24 mouse cellular contexts compared by ENCODE assay signal in genomic region chr11:112609277-112609676, GRCm38 (mm10).
DNase-seq lines count a peak whose midpoint lies in the region; ATAC-seq lines count a peak whose summit lies in the region.
"Had no signal": no experiment of that assay in that cellular context is flagged by ENCODE, and none has a peak within 500 bp of the region (broad histone marks: within the 10 kb centered on the region; RNA-seq: fewer than 3 reads in every experiment).

No protein-coding gene starts in this region.

- H3K36me3 ChIP-seq in midbrain, embryonic 13.5 days, result no peaks in the 10 kb centered on the region
- H3K36me3 ChIP-seq: embryonic facial prominence, embryonic 10.5 days; embryonic facial prominence, embryonic 12.5 days; forebrain, embryonic 15.5 days had no signal

- H3K9me3 ChIP-seq in midbrain, embryonic 13.5 days, result no peaks in the 10 kb centered on the region
- H3K9me3 ChIP-seq: embryonic facial prominence, embryonic 10.5 days; embryonic facial prominence, embryonic 12.5 days; forebrain, embryonic 13.5 days; forebrain, embryonic 15.5 days had no signal

- H3K27me3 ChIP-seq in midbrain, embryonic 13.5 days, result no peaks in the 10 kb centered on the region
- H3K27me3 ChIP-seq: CH12.LX; embryonic facial prominence, embryonic 12.5 days; forebrain, embryonic 13.5 days; forebrain, embryonic 15.5 days had no signal

- H3K9ac ChIP-seq in midbrain, embryonic 13.5 days (replicated peaks), result no peak overlapping the region
- H3K9ac ChIP-seq: embryonic facial prominence, embryonic 12.5 days; forebrain, embryonic 13.5 days; forebrain, embryonic 15.5 days; forebrain, postnatal 0 days had no signal

- DNase-seq in 3T3-L1 (ENCODE audit: low read depth, low spot score), result peak; percentile 37
- DNase-seq in ES-CJ7 (ENCODE audit: low read depth, low spot score), result peak; percentile 21
- DNase-seq in R1 (ENCODE audit: low read depth, low spot score), result peak; percentile 82
- DNase-seq in urinary bladder, postnatal 10 days (ENCODE audit: low spot score), result no peak
- DNase-seq in testis, postnatal 14 days (ENCODE audit: low spot score), result no peak
- DNase-seq: adrenal gland, adult 8-10 months; adrenal gland, postnatal 14 days; adrenal gland, postnatal 36 days; B cell, adult 2 months; cerebellum, adult 11-12 months; cerebellum, adult 2 months; cerebellum, adult 9-10 months; cerebellum, postnatal 10 days; cerebellum, postnatal 25 days; forebrain, postnatal 0 days had no signal

- no peak for ATAC-seq in midbrain, embryonic 13.5 days
- ATAC-seq: activated CD4-positive, CD25-positive, alpha-beta regulatory T cell, adult 4 months; CD4-positive, CD25-positive, alpha-beta regulatory T cell, adult 4 months; forebrain, embryonic 13.5 days; forebrain, embryonic 15.5 days; forebrain, postnatal 0 days; Patski had no signal

- no peak overlapping the region for H3K27ac ChIP-seq in midbrain, embryonic 13.5 days
- H3K27ac ChIP-seq: embryonic facial prominence, embryonic 10.5 days; embryonic facial prominence, embryonic 12.5 days; forebrain, embryonic 13.5 days; forebrain, embryonic 15.5 days had no signal

- WGBS in midbrain, embryonic 13.5 days, result 66% methylated on average over 3 of the region's 3 CpGs

- H3K4me1 ChIP-seq in midbrain, embryonic 13.5 days (replicated peaks), result no peaks in the 10 kb centered on the region
- H3K4me1 ChIP-seq: forebrain, embryonic 13.5 days; forebrain, embryonic 15.5 days had no signal

- no peak overlapping the region for H3K4me3 ChIP-seq in midbrain, embryonic 13.5 days (replicated peaks)
- H3K4me3 ChIP-seq: embryonic facial prominence, embryonic 10.5 days; embryonic facial prominence, embryonic 12.5 days; forebrain, embryonic 13.5 days; forebrain, embryonic 15.5 days had no signal

- no peak overlapping the region for H3K4me2 ChIP-seq in midbrain, embryonic 13.5 days (replicated peaks)
- H3K4me2 ChIP-seq: embryonic facial prominence, embryonic 12.5 days; forebrain, embryonic 13.5 days; forebrain, embryonic 15.5 days had no signal

Comparison
In these comparisons a context has a peak if more than half of its experiments do, and no peak if none do; other contexts are left out.
1. DNase-seq: peak in 3T3-L1 (single experiment), ES-CJ7 (single experiment) and R1 (single experiment); none in urinary bladder, postnatal 10 days (single experiment) and testis, postnatal 14 days (single experiment).